Mouse (Mus musculus) bone marrow macrophage, adult 2 months (primary cell): ENCODE measurements around the gene Morc2b. TPM values are rescaled to one million over a fixed set of nuclear protein-coding genes. Genes with fewer than 3 reads are reported as not detected.
"Not testable (repeated sequence)": the region's sequence is repeated elsewhere in the genome, so short reads cannot be mapped to it uniquely, and the experiment has no call there.

Source experiments
- H3K27ac ChIP-seq: 2 replicates; pipeline ENCODE4 v1.5.1; 2012; ENCODE audit warnings: low read depth, low read length; ENCODE audit not compliant: insufficient read depth
- H3K4me1 ChIP-seq: 2 replicates; pipeline ENCODE4 v1.6.1; 2012; ENCODE audit warnings: low read length; ENCODE audit not compliant: control insufficient read depth, insufficient read depth
- H3K4me3 ChIP-seq: 2 replicates; pipeline ENCODE4 v1.5.1; 2012; ENCODE audit warnings: mild to moderate bottlenecking, low read length, moderate library complexity; ENCODE audit not compliant: insufficient read depth
- CTCF ChIP-seq: IDR thresholded peaks from 2 replicates; pipeline ENCODE4 v1.5.1; 2012; ENCODE audit warnings: low read depth, mild to moderate bottlenecking, low read length, moderate library complexity
- POLR2A ChIP-seq: IDR thresholded peaks from 2 replicates; pipeline ENCODE4 v1.6.1; 2012; ENCODE audit warnings: mild to moderate bottlenecking, low read depth, low read length, borderline replicate concordance
- polyA plus RNA-seq: library from polyadenylated mRNA; stranded (reverse); fragments of >200 nt; gene quantifications from 2 replicates; pipeline ENCODE4 v1.2.4, GENCODE M21; 2012; ENCODE audit not compliant: missing spikeins, insufficient read depth, insufficient read length

Gene Morc2b
- not detected in 2 replicates for polyA plus RNA-seq

DNA sequence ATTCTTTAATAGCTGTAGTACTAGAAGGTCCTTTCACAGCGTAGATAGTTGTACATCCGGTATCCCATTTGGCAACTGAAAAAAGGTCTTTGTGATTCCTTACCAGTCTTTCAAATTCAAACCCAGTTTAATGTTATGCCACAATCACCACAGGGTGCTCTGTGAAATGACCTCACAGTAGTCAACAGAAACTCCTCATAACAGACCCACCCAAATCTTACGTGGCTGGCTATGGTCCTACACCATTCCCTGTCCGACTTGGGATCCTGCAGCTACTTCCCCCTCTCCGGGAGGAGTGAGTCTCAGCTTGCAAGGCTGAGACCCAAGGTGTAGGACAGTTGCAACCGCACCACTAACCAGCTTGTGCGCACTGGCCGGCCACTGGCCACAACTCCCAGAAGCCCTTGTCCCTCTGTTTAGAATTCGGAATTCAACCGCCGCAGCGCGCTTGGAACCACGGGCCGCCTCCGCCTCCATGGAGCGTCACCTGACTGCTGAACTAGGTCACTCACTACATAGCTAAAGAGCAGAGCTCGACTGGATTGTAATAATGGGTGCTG, at the start of gene Morc2b:
Gene Morc2b, minus strand, starts transcription at position 423 of the 560 bp plus-strand sequence.
- TF ChIP-seq CTCF (no peak), POLR2A (no peak)
- Histone ChIP-seq H3K4me3 (no peak within 1 kb of the TSS), H3K27ac (no peak within 1 kb of the TSS), H3K4me1 (peaks cover under 1% of the 10 kb centered on the region; the same call in 1 of the 2 replicates)

DNA sequence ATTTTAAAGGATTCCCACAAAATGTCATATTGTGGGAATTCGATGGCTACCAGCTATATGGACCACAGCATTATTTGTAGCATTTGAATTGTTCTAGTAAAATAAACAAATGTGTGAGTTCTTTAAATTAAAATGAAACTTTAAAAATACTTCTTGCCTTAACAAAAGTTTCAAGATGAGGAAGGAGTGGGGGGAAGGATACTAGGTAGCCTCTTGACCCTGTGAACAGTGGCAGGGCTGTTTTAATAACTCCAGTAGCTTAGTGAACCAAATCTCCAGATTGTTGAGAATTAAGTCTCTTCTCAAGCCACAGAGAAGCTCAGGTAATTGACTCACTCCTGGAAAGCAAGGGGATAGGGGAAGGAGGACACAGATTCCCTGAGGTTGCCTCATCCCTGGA, 28.7 kb upstream of the Morc2b start, which contains the start of gene Olfr55:
Gene Olfr55, plus strand, starts transcription at position 301 of the 400 bp plus-strand sequence.
- H3K4me3 ChIP-seq, H3K4me1 ChIP-seq, H3K27ac ChIP-seq: not testable (repeated sequence)

DNA sequence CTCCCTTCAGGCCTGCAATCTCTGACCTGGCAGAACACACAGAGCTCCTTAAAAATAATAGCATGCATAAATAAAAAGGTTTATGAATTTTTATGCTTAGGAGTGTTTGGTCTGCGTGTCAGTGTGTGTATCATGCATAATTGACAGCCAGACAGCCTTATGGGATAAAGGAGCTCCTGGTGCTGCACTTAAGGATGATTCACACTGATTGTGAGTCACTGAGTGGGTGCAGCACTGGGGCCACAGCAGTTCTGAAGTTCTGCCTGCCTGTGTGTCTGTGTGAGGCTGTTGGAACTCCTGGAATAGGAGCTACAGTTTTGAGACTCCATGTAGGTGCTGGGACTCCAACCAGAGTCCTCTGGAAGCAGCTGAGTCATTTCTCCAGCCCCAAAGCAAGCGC, 13.2 kb downstream of the Morc2b start:
- no peaks in the 10 kb centered on the region for H3K4me1 ChIP-seq
- H3K27ac ChIP-seq: no peak overlapping the region
- H3K4me3 ChIP-seq: no peak overlapping the region
- TF ChIP-seq POLR2A (no peak), CTCF (no peak)

DNA sequence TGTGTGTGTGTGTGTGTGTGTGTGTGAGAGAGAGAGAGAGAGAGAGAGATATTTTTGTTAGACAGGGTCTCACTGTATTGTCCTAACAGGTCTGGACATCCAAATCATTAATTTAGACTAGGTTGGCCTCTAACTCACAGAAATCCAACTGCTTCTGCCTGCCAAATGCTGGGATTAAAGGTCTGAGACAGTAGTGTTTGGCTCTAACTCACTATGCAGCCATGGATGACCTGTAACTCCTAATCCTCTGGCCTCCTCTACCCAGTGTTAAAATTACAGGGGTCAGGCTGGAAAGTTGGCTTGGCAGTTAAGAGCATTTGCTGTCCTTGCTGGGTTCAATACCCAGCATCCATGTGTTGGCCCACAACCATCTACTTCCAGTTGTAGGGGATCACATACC, 14.9 kb downstream of the Morc2b start:
- TF ChIP-seq CTCF (no peak), POLR2A (no peak)
- H3K4me3 ChIP-seq: no peak overlapping the region
- H3K4me1 ChIP-seq: no peaks in the 10 kb centered on the region
- H3K27ac ChIP-seq: no peak overlapping the region

GRCm38 (mm10) chr17:33097396-33097795, 42.1 kb downstream of the Morc2b start:
- H3K4me3 ChIP-seq: no peak overlapping the region
- no peak overlapping the region for H3K27ac ChIP-seq
- TF ChIP-seq POLR2A (no peak), CTCF (no peak)
- H3K4me1 ChIP-seq: peaks cover 7% of the 10 kb centered on the region

GRCm38 (mm10) chr17:33092391-33093193, 46.9 kb downstream of the Morc2b start:
- Histone ChIP-seq H3K4me3 (peak overlapping the region; percentile 97), H3K27ac (peak overlapping the region; percentile 62), H3K4me1 (peaks cover 9% of the 10 kb centered on the region)
- TF ChIP-seq POLR2A (no peak), CTCF (no peak)

DNA sequence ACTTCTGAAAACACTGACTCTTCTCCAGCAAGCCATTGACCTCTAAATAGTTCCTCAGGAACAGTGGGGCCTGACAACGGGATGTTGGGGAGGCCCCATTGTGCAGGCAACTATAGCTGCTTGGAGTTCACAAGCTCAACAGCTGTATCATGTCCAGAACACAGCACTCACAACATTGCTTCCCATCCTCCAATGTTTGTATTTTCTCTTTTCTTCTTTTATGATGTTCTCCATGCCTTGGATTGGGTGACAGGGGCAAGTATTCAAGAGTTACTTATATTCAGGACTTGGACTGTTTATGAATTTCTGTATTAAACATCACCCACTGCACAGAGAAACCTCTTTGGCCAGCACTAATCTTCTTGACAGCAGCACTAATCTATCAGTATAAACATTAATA, 47.9 kb downstream of the Morc2b start:
- no peak overlapping the region for H3K4me3 ChIP-seq
- H3K27ac ChIP-seq: no peak overlapping the region
- peaks cover 9% of the 10 kb centered on the region for H3K4me1 ChIP-seq
- TF ChIP-seq CTCF: no peak
- no peak for TF ChIP-seq POLR2A

DNA sequence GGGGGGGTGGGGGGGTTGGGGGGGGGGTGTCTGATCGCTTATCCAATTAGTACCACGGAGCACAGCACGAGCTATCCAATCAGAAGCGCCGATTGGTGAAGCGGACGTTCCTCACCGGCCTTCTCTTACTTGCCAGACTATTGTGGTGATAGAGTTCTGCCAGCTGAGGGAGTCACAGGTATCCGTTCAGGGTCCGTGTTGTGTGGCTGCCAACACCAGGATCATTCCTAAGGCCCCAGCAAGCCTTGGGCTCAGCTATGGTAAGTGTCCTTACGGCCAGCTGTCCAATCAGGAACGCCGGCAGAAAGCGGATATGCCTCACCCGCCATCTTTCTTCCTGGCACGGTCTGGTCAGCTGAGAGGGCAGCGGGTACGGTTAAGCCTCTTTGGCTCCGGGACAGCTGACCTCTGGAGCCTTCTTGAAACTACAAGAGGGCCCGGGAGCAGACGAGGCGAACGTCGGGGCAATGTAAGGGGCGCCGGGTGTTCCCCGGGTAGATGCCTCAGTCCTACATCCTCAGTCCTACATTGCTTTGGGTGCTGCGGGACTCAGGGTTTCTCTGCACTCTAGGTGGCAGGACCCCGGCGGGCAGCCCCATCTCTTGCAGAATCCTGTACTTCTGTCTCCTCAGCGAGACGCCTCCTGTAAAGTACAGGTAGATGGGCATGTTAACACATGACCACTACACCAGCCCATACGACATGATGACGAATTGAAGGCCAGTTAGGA, 50.1 kb downstream of the Morc2b start, which contains the start of gene Zfp563:
Gene Zfp563, plus strand, starts transcription at position 91 of the 730 bp plus-strand sequence.
- Histone ChIP-seq H3K27ac (peak within 1 kb of the TSS; percentile 85), H3K4me1 (peaks cover 9% of the 10 kb centered on the region), H3K4me3 (peak within 1 kb of the TSS; percentile 77)
- TF ChIP-seq CTCF (no peak), POLR2A (no peak)

DNA sequence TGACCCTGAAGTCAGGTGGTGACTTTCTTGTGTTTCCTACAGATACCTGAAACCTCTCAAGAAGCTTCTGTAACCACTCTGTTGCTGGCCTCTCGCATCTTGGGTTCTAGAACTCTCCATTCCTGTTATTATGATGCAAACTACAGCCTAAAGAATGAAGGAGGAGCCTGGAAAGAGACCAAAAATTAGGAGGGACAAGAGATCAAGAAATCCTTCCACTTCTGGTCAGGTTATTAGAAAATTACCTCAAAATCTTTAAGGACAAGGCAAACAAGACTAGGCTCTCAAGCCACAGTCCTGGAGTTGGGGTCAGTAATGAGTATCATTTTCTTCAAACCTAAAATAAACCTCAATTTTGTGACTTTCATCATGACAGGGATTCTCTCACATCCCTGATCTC, 71.5 kb downstream of the Morc2b start, which contains the start of gene 4921501E09Rik:
Gene 4921501E09Rik, minus strand, starts transcription at position 101 of the 400 bp plus-strand sequence.
- no peak for TF ChIP-seq CTCF
- TF ChIP-seq POLR2A: no peak

More for the DNA sequence above, 71.5 kb downstream of the Morc2b start, which contains the start of gene 4921501E09Rik:
- Histone ChIP-seq H3K27ac (no peak within 1 kb of the TSS), H3K4me1 (no peaks in the 10 kb centered on the region), H3K4me3 (no peak within 1 kb of the TSS)

Other genes starting within 250 kb of the Morc2b start
- gene Zfp870, start 248.0 kb downstream of the Morc2b start, polyA plus RNA-seq: 5.0 and 6.8 TPM in 2 replicates
- not detected in 2 replicates for gene Cyp4f14, start 222.3 kb downstream of the Morc2b start, polyA plus RNA-seq
- gene Cyp4f13, start 192.3 kb downstream of the Morc2b start, polyA plus RNA-seq: 49.0 and 53.3 TPM in 2 replicates
- 6.8 and 12.7 TPM in 2 replicates for gene Zfp472, start 173.9 kb downstream of the Morc2b start, polyA plus RNA-seq
- gene Zfp952, start 146.6 kb downstream of the Morc2b start, polyA plus RNA-seq: 9.9 and 10.5 TPM in 2 replicates
- 3.3 and 4.7 TPM in 2 replicates for gene Zfp763, start 106.3 kb downstream of the Morc2b start, polyA plus RNA-seq
- gene 4921501E09Rik, start 71.6 kb downstream of the Morc2b start, polyA plus RNA-seq: not detected in 2 replicates
- gene Zfp563, start 50.4 kb downstream of the Morc2b start, polyA plus RNA-seq: 4.7 and 7.1 TPM in 2 replicates
- gene Olfr55, start 28.8 kb upstream of the Morc2b start, polyA plus RNA-seq: not detected in 2 replicates
- not detected in 2 replicates for gene Olfr239, start 51.6 kb upstream of the Morc2b start, polyA plus RNA-seq
- 0.15 and 0.23 TPM in 2 replicates for gene Olfr1564, start 82.0 kb upstream of the Morc2b start, polyA plus RNA-seq
- gene Zfp955a, start 115.5 kb upstream of the Morc2b start, polyA plus RNA-seq: 6.2 TPM in 2 replicates
- not detected in 2 replicates for gene Olfr63, start 125.0 kb upstream of the Morc2b start, polyA plus RNA-seq
- gene Zfp955b, start 149.9 kb upstream of the Morc2b start, polyA plus RNA-seq: 4.1 and 10.5 TPM in 2 replicates
- gene Zfp81, start 219.2 kb upstream of the Morc2b start, polyA plus RNA-seq: 6.5 and 7.4 TPM in 2 replicates